Mouse (Mus musculus): ENCODE results near the gene Hist3h2ba.

The Hist3h2ba gene

DNA sequence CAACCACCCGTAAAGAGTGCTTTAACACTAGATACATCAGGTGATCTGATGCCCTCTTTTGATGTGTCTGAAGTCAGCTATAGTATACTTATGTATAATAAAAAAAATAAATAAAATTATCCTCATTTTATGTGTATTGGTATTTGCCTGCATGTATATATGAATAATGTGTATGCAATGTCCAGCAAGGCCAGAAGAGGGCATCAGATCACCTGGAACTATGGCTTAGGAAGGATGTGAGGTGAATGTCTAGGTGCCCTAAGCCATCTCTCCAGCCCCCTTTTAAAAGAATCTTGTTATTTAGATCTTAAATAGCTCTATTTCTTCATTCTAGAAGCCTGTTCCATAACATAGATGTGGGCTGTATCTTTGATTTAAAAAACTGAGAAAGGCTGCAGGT lies 18.6 kb downstream of the Hist3h2ba start:
- DNase-seq: peak; percentile 70

DNA sequence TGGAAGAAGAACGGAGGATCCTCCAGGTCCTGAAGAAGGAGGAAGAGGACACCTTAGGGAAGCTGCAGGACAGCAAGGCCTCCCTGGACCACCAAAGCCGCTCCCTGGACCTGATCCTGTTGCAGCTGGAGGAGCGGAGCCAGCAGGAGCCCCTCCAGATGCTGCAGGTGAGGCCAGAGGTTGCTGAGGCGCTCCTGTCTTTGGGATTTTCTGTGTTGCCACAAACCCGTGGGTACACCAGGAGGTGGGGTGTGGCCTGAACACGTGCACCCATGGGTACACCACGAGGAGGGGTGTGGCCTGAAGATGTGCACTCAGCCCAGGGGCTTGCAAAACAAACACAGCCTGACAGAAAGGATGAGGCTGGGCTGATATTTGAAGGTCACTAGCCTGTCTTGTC lies 19.8 kb downstream of the Hist3h2ba start:
- DNase-seq: no peak

DNA sequence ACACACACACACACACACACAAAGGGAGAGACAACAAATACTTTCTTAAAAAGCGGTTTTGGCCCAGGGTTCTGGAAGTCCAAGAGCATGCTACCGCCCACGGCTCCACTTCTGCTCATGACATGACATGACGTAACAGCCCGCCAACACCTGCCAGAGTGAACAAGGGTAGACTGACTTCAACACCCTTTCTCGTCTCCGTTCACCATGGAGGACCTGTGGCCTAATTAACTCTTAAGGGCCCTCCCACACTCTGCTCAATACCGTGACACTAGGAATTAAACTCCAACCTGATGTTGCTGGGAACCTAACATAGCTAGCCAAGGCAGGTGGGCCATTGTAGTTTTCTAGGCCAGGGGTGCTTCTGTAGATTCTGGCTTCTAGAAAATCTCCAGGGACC lies 20.3 kb downstream of the Hist3h2ba start:
- DNase-seq: no peak

DNA sequence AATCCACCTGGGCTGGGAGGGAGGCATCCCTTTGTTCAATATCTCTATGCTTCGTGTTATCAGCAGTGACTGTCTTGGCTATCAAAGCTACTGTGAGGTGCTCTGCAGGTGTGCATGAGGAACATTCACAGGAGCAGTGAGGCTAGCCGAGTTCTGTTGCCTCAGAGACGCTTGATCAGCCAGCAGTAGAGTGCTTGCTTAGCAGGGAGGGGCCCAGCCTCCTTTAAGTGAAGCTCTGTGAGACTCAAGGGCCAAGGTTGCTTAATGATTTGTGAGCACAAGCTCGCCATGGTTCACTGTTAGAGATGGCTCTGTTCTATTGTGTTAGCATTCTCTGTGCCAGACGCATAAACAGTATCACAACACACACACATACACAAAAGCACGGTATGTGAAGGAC lies 20.9 kb downstream of the Hist3h2ba start:
- DNase-seq: no peak

DNA sequence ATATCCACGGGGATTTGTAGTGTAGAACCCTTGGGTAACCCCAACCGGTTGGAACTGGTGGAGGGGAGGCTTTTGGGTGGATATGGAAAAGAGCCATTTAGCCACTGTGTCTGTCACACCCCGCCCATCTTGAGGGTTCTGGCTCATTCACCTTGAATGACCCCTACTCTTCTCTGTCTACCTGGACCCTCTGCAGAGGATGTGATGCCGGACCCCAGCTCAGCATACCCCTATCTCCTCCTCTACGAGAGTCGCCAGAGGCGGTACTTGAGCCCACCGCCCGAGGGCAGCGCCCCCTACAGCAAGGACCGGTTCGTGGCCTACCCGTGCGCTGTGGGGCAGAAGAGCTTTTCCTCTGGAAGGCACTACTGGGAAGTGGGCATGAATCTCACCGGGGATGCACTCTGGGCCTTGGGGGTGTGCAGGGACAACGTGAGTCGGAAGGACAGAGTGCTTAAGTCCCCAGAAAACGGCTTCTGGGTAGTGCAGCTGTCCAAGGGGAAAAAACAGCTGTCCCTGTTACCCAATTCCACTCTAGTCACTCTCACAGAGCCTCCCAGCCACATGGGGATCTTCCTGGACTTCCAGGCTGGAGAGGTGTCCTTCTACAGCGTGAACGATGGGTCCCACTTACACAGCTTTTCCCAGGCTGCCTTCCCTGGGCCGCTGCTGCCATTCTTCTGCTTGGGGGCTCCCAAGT lies 22.3 kb downstream of the Hist3h2ba start:
- peak; percentile 25 for DNase-seq

DNA sequence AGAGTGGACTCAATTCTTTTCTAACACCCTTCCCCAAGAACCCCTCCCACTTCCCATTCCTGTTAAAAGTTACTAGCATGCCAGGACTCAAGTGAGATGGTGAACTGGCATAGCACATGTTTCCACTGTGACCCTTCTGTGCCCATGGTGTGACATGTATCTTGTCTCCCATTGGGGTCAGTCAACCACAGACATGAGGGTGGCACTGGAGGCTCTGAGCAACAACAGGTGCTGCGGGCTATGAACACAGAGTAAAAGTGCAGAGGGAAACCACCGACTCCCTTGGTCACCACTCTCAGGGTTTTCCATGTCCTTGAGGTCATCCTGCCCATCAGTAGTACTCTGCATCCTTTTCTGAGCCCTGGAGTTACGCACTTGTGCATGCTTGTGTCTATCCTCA lies 23.1 kb downstream of the Hist3h2ba start:
- no peak for DNase-seq

- no peak for DNase-seq
Observed at GRCm38 (mm10) chr11:58974414-58974813, 25.7 kb downstream of the Hist3h2ba start.

DNA sequence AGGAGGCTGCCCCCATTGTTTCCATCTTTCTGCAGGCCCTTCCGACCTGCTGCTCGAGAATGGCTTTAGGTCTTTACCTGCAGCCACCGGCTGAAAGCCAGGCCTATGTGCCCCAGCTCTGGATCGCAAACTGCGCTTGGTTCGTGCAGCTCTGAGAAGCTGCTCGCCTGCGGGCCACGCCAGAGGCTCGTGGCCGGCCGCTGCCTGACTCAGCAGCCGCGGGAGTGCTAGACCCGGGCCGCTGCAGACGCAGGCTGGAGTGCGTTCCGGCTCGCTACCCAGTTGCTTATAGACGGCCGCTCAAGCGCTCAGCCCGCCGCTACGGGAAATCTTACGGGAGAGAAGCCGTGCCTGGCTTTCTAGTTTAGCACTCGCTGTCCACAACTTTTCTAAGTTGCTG lies 28.4 kb downstream of the Hist3h2ba start:
- peak; percentile 65 for DNase-seq

GRCm38 (mm10) chr11:58977607-58978026 lies 28.9 kb downstream of the Hist3h2ba start:
- DNase-seq: no peak

DNA sequence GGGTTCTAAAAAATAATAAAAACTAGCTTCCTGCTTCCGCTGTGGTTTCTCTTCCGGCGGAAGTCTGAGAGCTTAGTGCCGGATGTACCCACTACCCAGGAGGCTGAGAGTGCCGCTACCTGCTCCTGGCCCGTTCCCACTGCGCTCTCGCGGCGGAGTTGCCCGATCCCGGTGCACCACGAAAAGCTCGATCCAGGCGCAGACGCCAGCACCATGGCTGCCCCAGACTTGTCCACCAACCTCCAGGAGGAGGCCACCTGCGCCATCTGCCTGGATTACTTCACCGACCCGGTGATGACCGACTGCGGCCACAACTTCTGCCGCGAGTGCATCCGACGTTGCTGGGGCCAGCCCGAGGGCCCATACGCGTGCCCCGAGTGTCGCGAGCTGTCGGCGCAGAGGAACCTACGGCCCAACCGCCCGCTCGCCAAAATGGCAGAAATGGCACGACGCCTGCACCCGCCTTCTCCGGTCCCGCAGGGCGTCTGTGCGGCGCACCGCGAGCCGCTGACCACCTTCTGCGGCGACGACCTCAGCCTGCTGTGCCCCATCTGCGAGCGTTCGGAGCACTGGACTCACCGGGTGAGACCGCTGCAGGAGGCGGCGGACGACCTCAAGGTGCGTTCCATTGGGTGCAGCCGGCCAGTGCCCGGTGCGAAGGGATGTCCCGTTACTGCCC lies 29.4 kb downstream of the Hist3h2ba start, which contains the start of gene Trim11:
Trim11 (plus strand) TSS at position 67 of the 679 bp plus-strand sequence.
- DNase-seq: peak; percentile 79

GRCm38 (mm10) chr11:58978706-58979030 lies 29.9 kb downstream of the Hist3h2ba start:
- DNase-seq: no peak

DNA sequence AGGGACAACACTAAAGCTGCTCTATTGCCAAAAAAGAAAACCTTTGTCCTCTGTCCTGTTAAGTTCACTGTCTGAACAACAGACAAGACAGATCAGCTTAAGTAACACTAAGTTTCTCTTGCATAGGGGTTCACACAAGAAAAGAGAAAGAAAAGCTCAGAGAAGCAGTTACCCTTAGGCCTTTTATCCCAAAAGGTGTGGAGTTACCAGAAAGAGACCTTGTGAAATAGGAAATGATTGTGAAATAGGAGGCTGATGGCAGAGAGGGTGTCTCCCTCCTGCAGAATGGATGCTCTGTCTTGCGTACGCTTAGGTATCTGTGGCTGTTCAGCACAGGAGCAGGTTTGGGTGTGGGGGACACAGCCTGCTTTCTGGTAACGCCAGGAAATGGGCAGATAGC lies 30.5 kb downstream of the Hist3h2ba start:
- DNase-seq: no peak

DNA sequence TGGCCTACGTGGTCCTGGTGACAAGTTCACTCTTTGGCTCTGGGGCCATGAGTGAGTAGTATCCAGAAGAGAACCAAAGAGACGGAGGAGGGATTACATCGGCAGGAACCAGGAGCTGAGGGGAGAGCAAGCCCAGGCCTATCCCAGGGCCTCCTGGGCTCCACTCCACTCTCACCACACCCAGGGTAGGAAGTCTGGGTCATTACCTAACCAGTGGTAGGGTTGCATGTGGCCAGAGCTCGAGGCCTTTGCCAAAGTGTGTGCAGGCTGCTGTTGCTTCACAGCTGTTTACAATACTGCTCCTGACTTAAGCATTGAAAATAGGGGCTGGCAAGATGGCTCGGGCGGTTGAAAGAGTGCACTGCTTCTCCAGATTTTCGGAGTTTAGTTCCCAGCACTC lies 30.9 kb downstream of the Hist3h2ba start:
- DNase-seq: no peak

- no peak for DNase-seq
Observed at GRCm38 (mm10) chr11:58980381-58980990, 31.8 kb downstream of the Hist3h2ba start.

- DNase-seq: peak; percentile 94
Observed at GRCm38 (mm10) chr11:58981541-58982447, 33.1 kb downstream of the Hist3h2ba start.

DNA sequence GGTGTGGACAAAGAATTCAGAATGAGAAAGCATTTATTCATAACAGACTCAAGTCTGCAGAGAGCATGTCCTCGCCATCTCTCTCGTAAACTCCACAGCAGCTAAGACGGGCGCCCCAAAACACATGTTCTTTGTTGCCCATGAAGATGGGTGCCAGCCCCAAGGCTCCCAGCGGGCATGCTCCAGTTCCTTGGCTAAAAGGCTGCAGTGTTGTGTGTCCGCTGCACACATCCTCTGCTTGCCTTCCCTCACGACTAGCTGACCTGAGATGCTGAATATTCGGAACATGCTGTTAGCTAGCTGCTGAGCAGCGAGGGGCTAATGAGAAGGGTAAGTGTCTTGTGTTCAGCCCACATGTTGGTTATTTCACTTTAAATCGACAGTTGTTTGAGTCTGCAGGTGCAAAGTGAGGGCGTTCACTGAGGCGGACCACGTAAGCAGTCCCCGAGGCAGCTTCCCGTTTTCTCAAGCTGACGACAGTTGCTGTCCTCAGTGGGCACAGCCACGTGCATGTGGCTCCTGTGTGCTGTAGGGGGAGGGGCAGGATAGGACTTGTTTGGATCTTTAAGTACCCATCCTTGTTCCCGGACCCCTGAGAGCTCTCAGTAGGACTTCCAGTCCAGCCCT lies 33.9 kb downstream of the Hist3h2ba start:
- peak; percentile 67 for DNase-seq

DNA sequence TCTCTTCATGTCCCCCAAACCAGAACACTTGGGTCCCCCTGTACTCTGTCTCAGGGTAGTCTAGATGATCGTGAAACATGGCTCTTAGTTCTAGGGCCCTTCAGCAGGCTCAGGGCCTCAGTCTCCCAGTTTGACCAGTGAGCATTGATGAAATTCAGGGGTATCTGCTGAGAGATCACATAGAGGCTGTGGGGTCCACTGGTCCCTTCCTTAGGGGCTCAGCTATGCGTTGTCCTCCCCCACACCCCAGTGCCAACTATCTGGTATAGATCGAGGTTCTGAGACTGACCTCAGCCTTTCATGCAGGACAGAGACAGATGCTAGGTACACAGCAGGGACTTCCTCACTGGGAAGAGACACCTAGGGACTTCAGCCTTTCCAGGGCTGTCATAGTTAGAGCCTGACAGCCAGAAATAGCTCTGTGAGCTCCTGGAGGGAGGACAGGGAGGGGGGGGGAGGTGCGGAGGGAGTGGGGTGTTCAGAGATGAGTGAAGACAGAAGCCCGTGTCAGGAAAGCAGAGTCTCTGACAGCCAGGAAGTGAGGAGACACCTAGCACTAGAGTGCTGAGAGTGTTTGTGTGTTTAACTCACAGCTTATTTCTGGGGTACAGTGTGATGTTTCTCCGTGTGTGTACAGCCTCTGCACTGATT lies 35.1 kb downstream of the Hist3h2ba start:
- no peak for DNase-seq

GRCm38 (mm10) chr11:58984657-58985056 lies 35.9 kb downstream of the Hist3h2ba start:
- DNase-seq: peak; percentile 43

GRCm38 (mm10) chr11:58985299-58985917 lies 36.7 kb downstream of the Hist3h2ba start:
- no peak for DNase-seq

DNA sequence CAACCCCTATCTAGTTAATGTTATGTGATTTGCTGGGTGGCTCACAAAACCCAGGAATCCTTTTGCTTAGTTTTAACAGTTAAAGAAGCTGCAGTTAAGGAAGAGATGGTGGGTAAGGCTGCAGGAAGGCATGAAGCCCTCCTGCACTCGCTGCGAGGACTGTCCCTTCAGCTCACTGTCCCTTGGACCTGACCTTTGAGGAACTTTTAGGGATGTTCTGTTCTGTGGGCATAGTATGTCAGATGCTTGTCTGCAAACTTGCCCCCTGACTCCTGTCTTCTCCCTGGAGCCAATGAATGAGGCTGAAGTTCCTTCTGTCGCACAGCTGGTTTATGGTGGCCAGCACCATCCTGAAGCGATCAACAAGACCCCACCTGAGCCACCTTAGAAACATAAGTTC lies 40.4 kb downstream of the Hist3h2ba start:
- DNase-seq: no peak

DNA sequence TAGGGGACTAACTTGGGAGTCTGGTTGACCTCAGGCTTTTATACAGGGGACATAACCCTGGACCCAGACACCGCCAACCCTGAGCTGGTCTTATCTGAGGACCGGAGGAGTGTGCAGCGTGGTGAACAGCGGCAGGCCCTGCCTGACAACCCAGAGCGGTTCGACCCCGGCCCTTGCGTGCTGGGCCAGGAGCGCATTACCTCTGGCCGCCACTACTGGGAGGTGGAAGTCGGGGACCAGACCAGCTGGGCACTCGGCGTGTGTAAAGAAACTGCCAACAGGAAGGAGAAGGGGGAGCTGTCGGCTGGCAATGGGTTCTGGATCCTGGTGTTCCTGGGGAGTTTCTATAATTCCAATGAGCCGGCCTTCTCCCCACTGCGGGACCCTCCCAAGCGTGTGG lies 41.4 kb downstream of the Hist3h2ba start:
- no peak for DNase-seq

DNA sequence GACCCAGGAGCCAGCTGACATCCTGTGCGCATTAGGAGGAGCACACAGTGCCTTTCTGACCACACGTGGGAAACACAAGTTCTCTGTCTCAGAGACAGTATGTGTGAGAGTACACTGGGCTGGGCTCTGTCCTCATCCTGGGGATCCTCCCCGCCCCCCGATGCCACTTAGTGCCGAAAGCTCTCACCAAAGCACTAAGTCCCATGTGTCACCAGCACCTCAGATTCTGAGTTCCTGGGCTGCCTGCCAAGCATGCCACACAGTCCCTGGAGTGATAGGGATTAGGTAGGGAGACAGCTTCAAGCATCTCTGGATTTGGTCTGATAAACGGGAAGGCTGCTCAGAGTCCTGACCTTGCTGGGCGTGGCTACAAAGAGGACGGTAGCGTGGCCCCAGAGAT lies 42.1 kb downstream of the Hist3h2ba start:
- no peak for DNase-seq
